Mouse (Mus musculus): Measurements from ENCODE around the gene Sass6.
A peak's percentile ranks its signal among the peaks of the same experiment; 100 is the strongest.
"Not testable (repeated sequence)": the region's sequence is repeated elsewhere in the genome, so short reads cannot be mapped to it uniquely, and the experiment has no call there.

The Sass6 gene

GRCm38 (mm10) chr3:116661870-116662414, 67.2 kb downstream of the Sass6 start:
- DNase-seq (ENCODE audit: low read depth in 2 of 2, low spot score in 2 of 2) = peak; percentile 3 to 32

- DNase-seq (ENCODE audit: low read depth in 2 of 2, low spot score in 2 of 2) = peak; percentile 99 to 100
These were observed 67.7 kb downstream of the Sass6 start, which contains the start of gene Mfsd14a for GRCm38 (mm10) chr3:116662463-116662863. TSS of gene Mfsd14a (minus strand) at chr3:116662677.

GRCm38 (mm10) chr3:116664281-116664680, 69.5 kb downstream of the Sass6 start:
- not testable (repeated sequence) for DNase-seq (ENCODE audit: low read depth in 2 of 2, low spot score in 2 of 2)
